Mouse (Mus musculus) ES-E14 (cell line): ENCODE data around the gene Zg16. TPM values are rescaled to one million over a fixed set of nuclear protein-coding genes. Genes with fewer than 3 reads are reported as not detected.

Source experiments
- DNase-seq: peaks from one replicate; pipeline ENCODE4 v3.0.0-alpha.2; 2013; ENCODE audit warnings: low read depth, low spot score
- H3K27ac ChIP-seq: 2 replicates; pipeline ENCODE4 v1.5.1; 2012; ENCODE audit warnings: low read depth, mild to moderate bottlenecking, low read length, moderate library complexity, mixed read lengths; ENCODE audit not compliant: poor library complexity, insufficient read depth, severe bottlenecking
- H3K36me3 ChIP-seq: 2 replicates; pipeline ENCODE4 v1.6.1; 2012; ENCODE audit warnings: mild to moderate bottlenecking, low read length, moderate library complexity, mixed read lengths; ENCODE audit not compliant: control insufficient read depth, poor library complexity, insufficient read depth, severe bottlenecking
- H3K4me1 ChIP-seq, 2 experiments: fragments of 150-350 bp in 1 of 2; sonication (generic) in 1 of 2; 2 replicates each; pipeline ENCODE4 v1.6.1; 2012; ENCODE audit warnings: low read length in 2 of 2, mild to moderate bottlenecking in 1 of 2, mixed read lengths in 1 of 2; ENCODE audit not compliant: control insufficient read depth in 2 of 2, insufficient read depth in 2 of 2, poor library complexity in 1 of 2
- H3K4me3 ChIP-seq, 2 experiments: fragments of 150-350 bp in 1 of 2; sonication (generic) in 1 of 2; 2 replicates each; pipeline ENCODE4 v1.5.1; 2012; ENCODE audit warnings: low read length in 2 of 2, low read depth in 1 of 2, mild to moderate bottlenecking in 1 of 2, mixed read lengths in 1 of 2; ENCODE audit not compliant: insufficient read depth in 1 of 2, poor library complexity in 1 of 2, severe bottlenecking in 1 of 2
- H3K9ac ChIP-seq: 2 replicates; pipeline ENCODE4 v1.6.1; 2012; ENCODE audit warnings: low read depth, mild to moderate bottlenecking, low read length, mixed read lengths; ENCODE audit not compliant: poor library complexity, insufficient read depth, severe bottlenecking
- H3K9me3 ChIP-seq: fragments of 150-350 bp; sonication (generic); 2 replicates; pipeline ENCODE4 v1.6.1; 2012; ENCODE audit warnings: low read depth, mild to moderate bottlenecking, low read length; ENCODE audit not compliant: control insufficient read depth, insufficient read depth
- CHD2 ChIP-seq: IDR thresholded peaks from 2 replicates; pipeline ENCODE4 v1.6.1; 2014; ENCODE audit warnings: mild to moderate bottlenecking, low read depth, low read length, inconsistent platforms
- HCFC1 ChIP-seq: IDR thresholded peaks from 2 replicates; pipeline ENCODE4 v1.6.1; 2012; ENCODE audit warnings: low read length, inconsistent platforms, borderline replicate concordance; ENCODE audit not compliant: insufficient read depth
- MAFK ChIP-seq: IDR thresholded peaks from 2 replicates; pipeline ENCODE4 v1.6.1; 2014; ENCODE audit warnings: mild to moderate bottlenecking, low read depth, low read length, inconsistent platforms; ENCODE audit not compliant: insufficient read depth
- ZC3H11A ChIP-seq: IDR thresholded peaks from 2 replicates; pipeline ENCODE4 v1.6.1; 2012; ENCODE audit warnings: low read depth, mild to moderate bottlenecking, inconsistent platforms, low read length, borderline replicate concordance
- ZNF384 ChIP-seq: IDR thresholded peaks from 2 replicates; pipeline ENCODE4 v1.6.1; 2012; ENCODE audit warnings: low read depth, low read length, inconsistent platforms
- in situ Hi-C, 2 experiments: fragments of 600-800 bp; cut with MboI; formaldehyde crosslinking; loops; one replicate each; pipeline ENCODE4 v1.15.1; 2025; ENCODE audit warnings: low sequenced_read_pairs in 2 of 2, inconsistent platforms in 1 of 2; ENCODE audit not compliant: unreplicated experiment in 2 of 2
- total RNA-seq: library from RNA; depleted of rRNA; stranded (reverse); fragments of 300-350 nt; gene quantifications from 2 replicates; pipeline ENCODE4 v1.2.3, GENCODE M21; 2012

Gene Zg16
- total RNA-seq, 1 experiment, result not detected

- Histone ChIP-seq H3K27ac (no peak overlapping the region), H3K9me3 (no peaks in the 10 kb centered on the region), H3K36me3 (peaks cover 33% of the 10 kb centered on the region), H3K4me1 (peaks cover 5 to 16% of the 10 kb centered on the region in 2 experiments; a peak in 2 of 4 replicates), H3K9ac (no peak overlapping the region; the same call in 1 of the 2 replicates), H3K4me3 (no peak overlapping the region)
- in situ Hi-C loops, result no loop called here
- DNase-seq, result no peak
- no peak for TF ChIP-seq HCFC1
- no peak for TF ChIP-seq ZC3H11A
- TF ChIP-seq CHD2, result no peak
- TF ChIP-seq ZNF384, result no peak
- TF ChIP-seq MAFK, result no peak
Observed at GRCm38 (mm10) chr7:127019306-127019960, 67.7 kb downstream of the Zg16 start.

DNA sequence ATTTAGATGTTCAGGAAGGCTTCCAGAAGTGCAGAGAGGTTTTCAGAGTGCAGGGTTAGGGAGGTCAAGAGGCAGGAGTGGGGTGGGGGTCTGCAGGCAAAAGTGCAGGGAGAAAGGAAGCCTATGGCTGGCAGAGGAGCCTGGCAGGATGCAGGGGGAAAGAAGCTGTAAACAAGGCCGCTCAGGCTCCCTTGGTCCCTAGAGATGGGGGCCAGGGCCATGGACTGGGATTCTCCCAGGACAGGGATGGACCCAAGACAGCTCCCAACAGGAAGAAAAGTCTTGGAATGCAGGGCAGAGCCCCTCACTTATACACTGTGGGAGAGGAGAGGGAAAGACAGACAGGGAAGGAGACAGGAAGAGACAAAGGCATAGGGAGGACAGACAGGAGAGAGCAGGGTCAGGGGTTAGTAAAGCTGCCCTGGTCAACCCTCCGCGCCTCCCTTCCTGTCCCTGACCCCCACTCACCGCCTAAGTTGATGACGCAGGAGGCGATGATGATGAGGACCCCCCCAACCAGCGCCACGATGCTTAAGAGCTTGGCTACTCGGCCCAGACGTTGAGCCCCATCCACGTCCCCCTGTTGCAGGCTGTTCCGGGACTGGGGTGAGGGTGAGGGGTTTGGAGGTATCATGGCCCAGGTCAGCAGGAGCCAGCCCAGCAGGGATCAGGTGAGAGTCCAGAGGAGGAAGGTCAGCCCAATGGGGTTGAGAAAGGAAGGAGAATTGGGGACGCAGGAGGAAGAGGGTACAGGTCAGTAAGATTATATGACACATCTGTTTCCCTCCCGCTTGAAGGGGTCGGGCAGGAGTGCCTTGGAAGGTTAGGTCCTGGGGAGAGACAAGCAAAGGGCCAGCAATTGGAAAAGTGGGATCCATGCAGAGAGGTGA is 68.5 kb downstream of the Zg16 start:
- in situ Hi-C loops, result no loop called here
- H3K27ac ChIP-seq, result no peak overlapping the region
- TF ChIP-seq MAFK (no peak), ZNF384 (no peak), CHD2 (no peak), HCFC1 (no peak), ZC3H11A (no peak)
- no peaks in the 10 kb centered on the region for H3K9me3 ChIP-seq
- no peak overlapping the region for H3K9ac ChIP-seq
- peaks cover 4 to 16% of the 10 kb centered on the region in 2 experiments; a peak in 2 of 4 replicates for H3K4me1 ChIP-seq
- peaks cover 25% of the 10 kb centered on the region for H3K36me3 ChIP-seq
- H3K4me3 ChIP-seq, result no peak overlapping the region
- DNase-seq, result no peak

- Histone ChIP-seq H3K9me3 (no peaks in the 10 kb centered on the region), H3K36me3 (peaks cover 21% of the 10 kb centered on the region), H3K9ac (0 out of 2 replicates have a peak overlapping the region, but pooled peaks have one; percentile 14), H3K4me3 (no peak overlapping the region), H3K4me1 (peaks cover 4 to 11% of the 10 kb centered on the region in 2 experiments; a peak in 3 of 4 replicates), H3K27ac (no peak overlapping the region)
- in situ Hi-C loops, result no loop called here
- TF ChIP-seq ZC3H11A, result no peak
- TF ChIP-seq ZNF384, result no peak
- no peak for TF ChIP-seq HCFC1
- TF ChIP-seq MAFK, result no peak
- no peak for DNase-seq
Observed at GRCm38 (mm10) chr7:127017950-127018345, 69.2 kb downstream of the Zg16 start.

GRCm38 (mm10) chr7:127016971-127017949 is 69.9 kb downstream of the Zg16 start, which contains the start of gene Pagr1a:
Gene Pagr1a (minus strand): TSS chr7:127017352.
- Histone ChIP-seq H3K4me3 (peak within 1 kb of the TSS; percentile 73 to 91), H3K27ac (peak within 1 kb of the TSS; percentile 84), H3K36me3 (peaks cover 14% of the 10 kb centered on the region), H3K4me1 (peaks cover 4 to 9% of the 10 kb centered on the region in 2 experiments; a peak in 3 of 4 replicates), H3K9me3 (no peaks in the 10 kb centered on the region), H3K9ac (peak within 1 kb of the TSS; percentile 95)
- DNase-seq, result peak; percentile 100
- in situ Hi-C loops, result no loop called here
- TF ChIP-seq ZNF384, result peak; percentile 76
- TF ChIP-seq ZC3H11A, result no peak
- no peak for TF ChIP-seq CHD2
- TF ChIP-seq HCFC1, result peak; percentile 93
- TF ChIP-seq MAFK, result no peak; the same call in 1 of the 2 replicates
